Mouse (Mus musculus) MEL (cell line): ENCODE results near the gene Notum. TPM values are rescaled to one million over a fixed set of nuclear protein-coding genes. Genes with fewer than 3 reads are reported as not detected.

ENCODE experiments used
- DNase-seq: peaks from one replicate; pipeline ENCODE4 v3.0.0; 2011; ENCODE audit warnings: low read depth, low spot score
- H3K27ac ChIP-seq: 2 replicates; pipeline ENCODE4 v1.5.1; 2012; ENCODE audit warnings: low read depth, mild to moderate bottlenecking, control low read depth, low read length, moderate library complexity; ENCODE audit not compliant: control insufficient read depth
- H3K27me3 ChIP-seq, 2 experiments: fragments of 150-350 bp in 1 of 2; sonication (generic) in 1 of 2; 2 replicates each; pipeline ENCODE4 v1.6.1; 2012; ENCODE audit warnings: low read length in 2 of 2, mild to moderate bottlenecking in 2 of 2, improper control_type of control experiment in 1 of 2, moderate library complexity in 1 of 2; ENCODE audit not compliant: insufficient read depth in 2 of 2, control insufficient read depth in 1 of 2
- H3K36me3 ChIP-seq, 2 experiments: 2 replicates each; pipeline ENCODE4 v1.6.1; 2012 to 2014; ENCODE audit warnings: low read length in 2 of 2, improper control_type of control experiment in 1 of 2, inconsistent platforms in 1 of 2, mild to moderate bottlenecking in 1 of 2; ENCODE audit not compliant: insufficient read depth in 2 of 2, control insufficient read depth in 1 of 2
- H3K4me1 ChIP-seq, 2 experiments: fragments of 150-350 bp in 1 of 2; sonication (generic) in 1 of 2; 2 replicates each; pipeline ENCODE4 v1.6.1; 2012; ENCODE audit warnings: low read length in 2 of 2, improper control_type of control experiment in 1 of 2, mild to moderate bottlenecking in 1 of 2; ENCODE audit not compliant: insufficient read depth in 2 of 2, control insufficient read depth in 1 of 2
- H3K4me3 ChIP-seq, 2 experiments: fragments of 150-350 bp in 1 of 2; sonication (generic) in 1 of 2; 2 replicates each; pipeline ENCODE4 v1.5.1; 2012; ENCODE audit warnings: low read depth in 2 of 2, low read length in 2 of 2, mild to moderate bottlenecking in 2 of 2, moderate library complexity in 2 of 2, control low read depth in 1 of 2, improper control_type of control experiment in 1 of 2; ENCODE audit not compliant: control insufficient read depth in 1 of 2, insufficient read depth in 1 of 2
- H3K79me2 ChIP-seq: 2 replicates; pipeline ENCODE4 v1.6.1; 2012; ENCODE audit warnings: mild to moderate bottlenecking, low read length, moderate library complexity; ENCODE audit not compliant: control insufficient read depth, poor library complexity, insufficient read depth
- H3K9ac ChIP-seq: 2 replicates; pipeline ENCODE4 v1.6.1; 2012; ENCODE audit warnings: low read depth, mild to moderate bottlenecking, control low read depth, low read length, moderate library complexity; ENCODE audit not compliant: control insufficient read depth, poor library complexity, severe bottlenecking
- H3K9me3 ChIP-seq: fragments of 150-350 bp; sonication (generic); replicated peaks from 2 replicates; pipeline ENCODE4 v1.6.1; 2012; ENCODE audit warnings: mild to moderate bottlenecking, low read length, improper control_type of control experiment, moderate library complexity; ENCODE audit not compliant: insufficient read depth
- CHD2 ChIP-seq: IDR thresholded peaks from 2 replicates; pipeline ENCODE4 v1.6.1; 2011; ENCODE audit warnings: low read length, improper control_type of control experiment
- E2F4 ChIP-seq: IDR thresholded peaks from 2 replicates; pipeline ENCODE4 v1.6.1; 2011; ENCODE audit warnings: low read depth, low read length, improper control_type of control experiment, borderline replicate concordance
- ELF1 ChIP-seq: IDR thresholded peaks from 2 replicates; pipeline ENCODE4 v1.6.1; 2014; ENCODE audit warnings: low read depth, mild to moderate bottlenecking, inconsistent platforms, low read length, improper control_type of control experiment, moderate library complexity
- HCFC1 ChIP-seq: IDR thresholded peaks from 2 replicates; pipeline ENCODE4 v1.6.1; 2012; ENCODE audit warnings: low read depth, mild to moderate bottlenecking, inconsistent platforms, low read length, improper control_type of control experiment, moderate library complexity
- JUND ChIP-seq: IDR thresholded peaks from 2 replicates; pipeline ENCODE4 v1.6.1; 2011; ENCODE audit warnings: low read depth, mild to moderate bottlenecking, improper control_type of control experiment, low read length
- KAT2A ChIP-seq: conservative IDR thresholded peaks from 2 replicates; pipeline ENCODE4 v1.6.1; 2012; ENCODE audit warnings: low read depth, low read length, improper control_type of control experiment, inconsistent platforms
- MAFK ChIP-seq: IDR thresholded peaks from 2 replicates; pipeline ENCODE4 v1.6.1; 2011; ENCODE audit warnings: low read depth, mild to moderate bottlenecking, low read length, improper control_type of control experiment, borderline replicate concordance
- MAZ ChIP-seq: IDR thresholded peaks from 2 replicates; pipeline ENCODE4 v1.6.1; 2012; ENCODE audit warnings: low read depth, mild to moderate bottlenecking, inconsistent platforms, low read length, improper control_type of control experiment
- MEF2A ChIP-seq: IDR thresholded peaks from 2 replicates; pipeline ENCODE4 v1.6.1; 2014; ENCODE audit warnings: low read depth, mild to moderate bottlenecking, inconsistent platforms, low read length, improper control_type of control experiment; ENCODE audit not compliant: poor library complexity, insufficient replicate concordance, severe bottlenecking; ENCODE audit errors: extremely low read depth
- NRF1 ChIP-seq: IDR thresholded peaks from 2 replicates; pipeline ENCODE4 v1.6.1; 2014; ENCODE audit warnings: low read depth, mild to moderate bottlenecking, inconsistent platforms, low read length, improper control_type of control experiment, moderate library complexity; ENCODE audit not compliant: poor library complexity, insufficient read depth, severe bottlenecking
- POLR2A ChIP-seq, 2 experiments: IDR thresholded peaks; 2 replicates each; pipeline ENCODE4 v1.6.1; 2011 to 2012; ENCODE audit warnings: low read length in 2 of 2, mild to moderate bottlenecking in 2 of 2, control low read depth in 1 of 2, improper control_type of control experiment in 1 of 2, low read depth in 1 of 2, moderate library complexity in 1 of 2; ENCODE audit not compliant: control insufficient read depth in 1 of 2, insufficient read depth in 1 of 2, poor library complexity in 1 of 2
- POLR2AphosphoS2 ChIP-seq: IDR thresholded peaks from 2 replicates; pipeline ENCODE4 v1.6.1; 2011; ENCODE audit warnings: low read length, improper control_type of control experiment
- POLR2AphosphoS5 ChIP-seq: IDR thresholded peaks from 2 replicates; pipeline ENCODE4 v1.6.1; 2012; ENCODE audit warnings: low read depth, borderline replicate concordance, mild to moderate bottlenecking, inconsistent platforms, low read length, moderate library complexity, mixed read lengths
- RCOR1 ChIP-seq: IDR thresholded peaks from 2 replicates; pipeline ENCODE4 v1.6.1; 2012; ENCODE audit warnings: low read depth, mild to moderate bottlenecking, inconsistent platforms, low read length, improper control_type of control experiment
- SMC3 ChIP-seq: IDR thresholded peaks from 2 replicates; pipeline ENCODE4 v1.6.1; 2011; ENCODE audit warnings: low read depth, low read length, improper control_type of control experiment
- TCF12 ChIP-seq: IDR thresholded peaks from 2 replicates; pipeline ENCODE4 v1.6.1; 2014; ENCODE audit warnings: low read depth, mild to moderate bottlenecking, inconsistent platforms, low read length, improper control_type of control experiment, moderate library complexity
- ZKSCAN1 ChIP-seq: IDR thresholded peaks from 2 replicates; pipeline ENCODE4 v1.6.1; 2012; ENCODE audit warnings: low read depth, mild to moderate bottlenecking, inconsistent platforms, low read length, improper control_type of control experiment, moderate library complexity
- ZMIZ1 ChIP-seq: IDR thresholded peaks from 2 replicates; pipeline ENCODE4 v1.6.1; 2012; ENCODE audit warnings: low read depth, mild to moderate bottlenecking, inconsistent platforms, low read length, improper control_type of control experiment, moderate library complexity
- polyA plus RNA-seq, 2 experiments: library from polyadenylated mRNA; stranded (reverse) in 1 of 2; unstranded in 1 of 2; fragments of >175 nt in 1 of 2; fragments of >200 nt in 1 of 2; gene quantifications; 2 replicates each; pipeline versions ENCODE4 v1.2.1 to v1.2.4; 2012; ENCODE audit warnings: low replicate concordance in 2 of 2, low read depth in 1 of 2; ENCODE audit not compliant: insufficient read length in 2 of 2, insufficient read depth in 1 of 2, missing spikeins in 1 of 2
- total RNA-seq: library from RNA; depleted of rRNA; stranded (reverse); fragments of 300-350 nt; gene quantifications from 2 replicates; pipeline ENCODE4 v1.2.3, GENCODE M21; 2012

The Notum gene
- total and polyA plus RNA-seq, 3 experiments = not detected

DNA sequence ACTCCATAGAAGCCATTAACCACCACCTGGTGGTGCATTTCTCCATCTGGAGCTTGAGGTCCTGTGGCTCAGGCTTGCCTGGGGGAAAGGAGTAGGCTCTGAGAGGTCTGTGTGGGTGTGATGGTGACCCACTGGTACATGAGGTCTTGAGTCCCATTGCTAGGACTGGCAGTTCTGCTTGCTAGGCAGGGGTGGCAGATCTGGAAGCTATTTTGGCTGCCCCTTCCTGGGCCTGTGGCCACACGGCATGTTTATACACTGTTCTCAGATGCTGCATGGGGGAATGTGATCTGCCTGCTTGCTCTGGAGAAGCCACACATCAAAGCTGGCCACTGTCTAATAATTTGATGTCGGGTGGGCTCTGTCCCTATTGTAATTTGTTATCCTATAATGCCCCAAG lies 23.1 kb upstream of the Notum start:
- Histone ChIP-seq H3K4me3 (no peak overlapping the region), H3K4me1 (no peaks in the 10 kb centered on the region), H3K9me3 (no peaks in the 10 kb centered on the region), H3K27ac (no peak overlapping the region), H3K36me3 (peaks cover 0 to 2% of the 10 kb centered on the region in 2 experiments; a peak in 1 of 4 replicates), H3K27me3 (no peaks in the 10 kb centered on the region), H3K79me2 (no peaks in the 10 kb centered on the region), H3K9ac (no peak overlapping the region)
- no peak for TF ChIP-seq MAFK
- TF ChIP-seq JUND = no peak
- no peak for TF ChIP-seq SMC3
- TF ChIP-seq KAT2A = no peak
- TF ChIP-seq MEF2A = no peak
- no peak for TF ChIP-seq POLR2AphosphoS2
- TF ChIP-seq E2F4 = no peak
- no peak for TF ChIP-seq ELF1
- TF ChIP-seq POLR2AphosphoS5 = no peak
- no peak for TF ChIP-seq MAZ
- no peak for TF ChIP-seq ZKSCAN1
- no peak for TF ChIP-seq HCFC1
- TF ChIP-seq NRF1 = no peak
- no peak for TF ChIP-seq POLR2A (IDR thresholded peaks at IDR 0.05; ENCODE audit: control insufficient read depth in 1 of 2, insufficient read depth in 1 of 2, low read depth in 1 of 2, low read length in 2 of 2, poor library complexity in 1 of 2)
- no peak for TF ChIP-seq TCF12
- TF ChIP-seq RCOR1 = no peak
- TF ChIP-seq ZMIZ1 = no peak
- DNase-seq = no peak

DNA sequence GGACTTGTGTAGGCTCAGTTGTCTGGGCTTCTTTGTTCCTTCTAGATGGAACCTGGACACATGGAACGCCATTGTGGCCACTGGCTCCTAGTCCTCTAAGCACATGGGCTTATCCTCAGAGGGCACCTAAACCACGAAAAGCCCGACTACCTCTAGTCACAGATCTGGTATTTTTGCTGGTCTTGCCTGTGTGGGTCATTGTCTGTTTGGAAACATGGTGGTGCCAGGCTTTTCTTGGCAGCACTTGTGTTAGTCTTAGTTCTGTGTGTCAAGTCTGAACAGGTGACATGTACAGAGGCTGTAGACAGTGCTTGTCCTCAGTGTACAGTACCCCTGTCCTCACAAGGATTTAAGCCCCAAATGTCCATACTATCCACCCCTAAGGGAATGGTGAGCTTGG lies 22.6 kb upstream of the Notum start:
- no peak for DNase-seq
- no peak for TF ChIP-seq ELF1
- TF ChIP-seq NRF1 = no peak
- no peak for TF ChIP-seq ZKSCAN1
- no peak for TF ChIP-seq CHD2
- TF ChIP-seq, all 39 proteins: peak for 0
- H3K79me2 ChIP-seq = no peaks in the 10 kb centered on the region
- no peak overlapping the region for H3K4me3 ChIP-seq
- no peaks in the 10 kb centered on the region for H3K9me3 ChIP-seq
- no peak overlapping the region for H3K9ac ChIP-seq
- peaks cover 0 to 2% of the 10 kb centered on the region in 2 experiments; a peak in 1 of 4 replicates for H3K36me3 ChIP-seq
- H3K4me1 ChIP-seq = no peaks in the 10 kb centered on the region
- no peaks in the 10 kb centered on the region for H3K27me3 ChIP-seq
- no peak overlapping the region for H3K27ac ChIP-seq
